Mouse (Mus musculus): ENCODE results near the gene Cmklr1. TPM values are rescaled to one million over a fixed set of nuclear protein-coding genes. Genes with fewer than 3 reads are reported as not detected.
A peak's percentile ranks its signal among the peaks of the same experiment; 100 is the strongest.

Cmklr1 gene
- 2.9 and 3.2 TPM in 2 replicates for polyA plus RNA-seq (2015; fragmentation: Nextera tagmentation; extraction: Ambion mirVana)

DNA sequence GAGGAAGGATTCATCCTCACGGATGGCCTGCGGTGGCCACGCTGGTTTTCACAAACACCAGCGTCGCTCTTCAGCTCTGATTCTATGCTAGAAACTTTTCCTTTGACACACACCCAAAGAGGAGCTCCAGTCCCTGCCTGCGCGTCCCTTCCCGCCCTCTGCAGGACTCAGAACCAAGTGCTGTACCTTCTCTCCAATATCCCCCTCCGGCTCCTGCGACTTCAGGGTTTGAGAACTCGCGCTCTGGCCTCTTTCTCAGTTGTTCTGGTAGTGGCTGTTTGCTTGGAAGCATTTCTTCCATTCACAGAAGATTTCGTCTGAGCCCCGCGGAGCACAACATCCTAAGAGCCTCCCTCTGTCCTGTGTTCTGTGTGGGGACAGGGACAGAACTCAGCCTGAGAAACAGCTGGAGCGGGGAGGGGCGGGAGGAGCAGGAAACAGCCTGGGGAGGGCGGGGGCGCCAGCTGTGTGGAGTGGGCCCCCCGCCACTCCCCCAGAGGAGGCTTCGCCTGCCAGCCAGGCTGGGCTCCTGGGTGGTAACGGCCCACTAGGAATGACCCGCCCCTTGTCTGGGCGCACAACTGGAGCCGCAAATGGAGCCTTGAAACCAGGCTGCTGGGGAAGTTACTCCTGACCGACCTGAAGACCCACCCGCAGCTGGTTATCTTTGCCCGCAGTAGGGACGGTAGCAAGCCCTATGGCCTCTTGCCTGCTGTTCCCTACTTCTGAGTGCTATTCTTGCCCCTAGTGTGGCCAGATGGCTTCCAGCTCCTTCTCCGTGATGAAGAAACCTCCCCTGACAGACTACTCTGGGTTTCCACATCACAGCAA is at the start of gene Cmklr1:
Gene Cmklr1 (minus strand): TSS at position 392 of the 831 bp plus-strand sequence.
- Histone ChIP-seq H3K36me3 (no peaks in the 10 kb centered on the region), H3K9me3 (replicated peaks) (no peaks in the 10 kb centered on the region), H3K27me3 (replicated peaks) (peaks cover 14% of the 10 kb centered on the region), H3K4me2 (peak within 1 kb of the TSS; percentile 41), H3K4me1 (peaks cover 14% of the 10 kb centered on the region), H3K27ac (replicated peaks) (no peak within 1 kb of the TSS), H3K4me3 (replicated peaks) (peak within 1 kb of the TSS; percentile 19), H3K9ac (replicated peaks) (no peak within 1 kb of the TSS; the same call in 1 of the 2 replicates)
- ATAC-seq (ENCODE audit: low FRiP score) = no peak
- 10% methylated on average over 30 of the region's 30 CpGs for WGBS

DNA sequence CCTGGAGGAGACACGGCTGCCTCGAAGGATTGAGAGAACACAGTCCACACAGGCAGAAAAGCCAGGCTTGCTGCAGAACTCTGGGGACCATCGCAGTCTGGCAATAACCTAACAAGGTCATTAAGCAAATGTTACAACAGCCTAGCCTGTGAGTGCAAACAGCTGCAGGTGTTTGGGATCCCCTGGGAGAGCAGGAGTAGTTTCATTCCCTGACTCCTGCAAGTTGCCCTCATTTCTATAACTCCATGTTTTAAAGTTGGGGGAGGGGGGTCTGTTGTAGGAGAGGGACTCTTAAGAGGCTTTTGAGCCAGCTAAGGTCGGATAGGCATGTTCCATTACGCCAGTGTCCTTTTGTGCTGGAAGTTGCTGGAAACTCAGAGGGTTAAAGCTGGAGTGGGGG is 44.2 kb upstream of the Cmklr1 start:
- Histone ChIP-seq H3K4me2 (peak overlapping the region; percentile 9; the same call in 1 of the 2 replicates), H3K9me3 (replicated peaks) (no peaks in the 10 kb centered on the region), H3K4me1 (peaks cover 29% of the 10 kb centered on the region), H3K4me3 (replicated peaks) (no peak overlapping the region), H3K27me3 (replicated peaks) (no peaks in the 10 kb centered on the region), H3K9ac (replicated peaks) (0 out of 2 replicates have a peak overlapping the region, but pooled peaks have one; percentile 7), H3K36me3 (no peaks in the 10 kb centered on the region), H3K27ac (replicated peaks) (peak overlapping the region; percentile 58)
- 9% methylated on average over 5 of the region's 5 CpGs for WGBS
- ATAC-seq (ENCODE audit: low FRiP score) = no peak

DNA sequence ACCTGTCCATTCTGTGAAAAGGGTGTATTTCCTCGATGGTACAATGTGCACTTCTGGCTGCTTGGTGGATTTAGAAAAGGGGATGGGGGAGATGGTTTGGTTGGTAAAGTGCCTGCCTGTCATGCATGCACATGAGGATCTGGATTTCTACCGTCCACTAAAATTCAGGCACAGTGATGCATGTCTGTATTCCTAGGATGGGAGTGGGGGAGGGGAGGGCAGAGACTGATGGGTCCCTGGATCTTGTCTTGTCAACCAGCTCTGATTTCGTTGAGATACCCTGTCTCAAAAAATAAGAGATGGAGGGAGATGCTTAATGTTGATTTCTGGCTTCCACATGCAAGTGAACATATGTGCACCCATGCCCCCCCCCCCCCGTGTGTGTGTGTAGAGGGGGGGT is 43.8 kb upstream of the Cmklr1 start:
- peak overlapping the region; percentile 58; the same call in 1 of the 2 replicates for H3K27ac ChIP-seq (replicated peaks)
- H3K4me2 ChIP-seq = no peak overlapping the region
- H3K9ac ChIP-seq (replicated peaks) = 0 out of 2 replicates have a peak overlapping the region, but pooled peaks have one; percentile 7
- no peaks in the 10 kb centered on the region for H3K36me3 ChIP-seq
- no peak for ATAC-seq (ENCODE audit: low FRiP score)
- H3K27me3 ChIP-seq (replicated peaks) = no peaks in the 10 kb centered on the region
- peaks cover 34% of the 10 kb centered on the region for H3K4me1 ChIP-seq
- H3K9me3 ChIP-seq (replicated peaks) = no peaks in the 10 kb centered on the region
- H3K4me3 ChIP-seq (replicated peaks) = no peak overlapping the region
- WGBS = 47% methylated on average over 4 of the region's 4 CpGs

DNA sequence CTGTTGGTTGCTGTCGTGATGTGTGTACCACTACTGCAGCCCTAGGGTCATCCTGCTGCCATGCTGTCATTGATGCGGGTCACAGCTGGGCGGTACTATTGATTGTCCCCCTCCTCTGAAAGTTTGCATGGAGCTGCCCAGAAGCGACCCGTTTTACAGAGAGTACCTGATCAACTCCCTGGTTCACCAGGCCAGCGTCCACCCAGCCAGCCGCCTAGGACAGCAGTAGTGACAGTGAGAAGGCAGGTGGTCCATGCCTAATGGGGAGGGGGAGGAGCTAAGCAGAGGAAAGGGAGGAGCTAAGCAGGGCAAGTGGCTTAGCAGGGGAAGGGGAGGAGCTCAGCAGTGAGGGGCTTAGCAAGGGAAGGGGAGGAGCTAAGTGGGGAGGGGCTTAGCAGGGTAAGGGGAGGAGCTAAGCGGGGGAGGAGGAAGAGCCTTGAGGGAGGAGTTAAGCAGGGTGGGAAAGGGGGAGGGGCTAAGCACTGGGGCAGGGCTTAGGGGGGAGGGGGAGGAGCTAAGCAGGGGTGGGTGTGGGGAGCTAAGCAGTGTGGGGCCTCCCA is 43.0 kb upstream of the Cmklr1 start:
- Histone ChIP-seq H3K27me3 (replicated peaks) (no peaks in the 10 kb centered on the region), H3K4me3 (replicated peaks) (no peak overlapping the region), H3K4me2 (no peak overlapping the region), H3K36me3 (no peaks in the 10 kb centered on the region), H3K9ac (replicated peaks) (no peak overlapping the region), H3K4me1 (peaks cover 39% of the 10 kb centered on the region), H3K27ac (replicated peaks) (no peak overlapping the region), H3K9me3 (replicated peaks) (no peaks in the 10 kb centered on the region)
- no peak for ATAC-seq (ENCODE audit: low FRiP score)
- WGBS = 89% methylated on average over 8 of the region's 8 CpGs

DNA sequence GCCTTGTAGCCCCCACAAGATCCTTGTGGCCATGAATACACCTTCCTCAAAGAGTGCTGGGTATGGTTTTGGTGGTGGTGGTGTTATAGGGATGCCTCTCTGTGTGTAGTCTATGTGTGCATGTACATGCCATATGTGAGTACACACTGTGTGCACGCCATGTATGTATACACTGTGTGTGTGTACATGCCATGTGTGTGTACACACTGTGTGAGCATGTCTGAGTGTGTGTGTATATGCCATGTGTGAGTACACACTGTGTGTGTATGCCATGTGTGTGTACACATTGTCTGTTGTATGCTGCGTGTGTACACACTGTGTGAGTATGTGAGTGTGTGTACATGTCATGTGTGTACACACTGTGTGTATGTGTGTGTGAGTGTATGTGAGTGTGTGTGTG is 40.6 kb upstream of the Cmklr1 start:
- no peak overlapping the region for H3K4me2 ChIP-seq
- H3K4me1 ChIP-seq = peaks cover 39% of the 10 kb centered on the region
- WGBS = 94% methylated on average over 2 of the region's 2 CpGs
- ATAC-seq (ENCODE audit: low FRiP score) = no peak
- H3K4me3 ChIP-seq (replicated peaks) = no peak overlapping the region
- no peaks in the 10 kb centered on the region for H3K36me3 ChIP-seq
- H3K27me3 ChIP-seq (replicated peaks) = no peaks in the 10 kb centered on the region
- no peak overlapping the region for H3K9ac ChIP-seq (replicated peaks)
- no peaks in the 10 kb centered on the region for H3K9me3 ChIP-seq (replicated peaks)
- H3K27ac ChIP-seq (replicated peaks) = peak overlapping the region; percentile 72

DNA sequence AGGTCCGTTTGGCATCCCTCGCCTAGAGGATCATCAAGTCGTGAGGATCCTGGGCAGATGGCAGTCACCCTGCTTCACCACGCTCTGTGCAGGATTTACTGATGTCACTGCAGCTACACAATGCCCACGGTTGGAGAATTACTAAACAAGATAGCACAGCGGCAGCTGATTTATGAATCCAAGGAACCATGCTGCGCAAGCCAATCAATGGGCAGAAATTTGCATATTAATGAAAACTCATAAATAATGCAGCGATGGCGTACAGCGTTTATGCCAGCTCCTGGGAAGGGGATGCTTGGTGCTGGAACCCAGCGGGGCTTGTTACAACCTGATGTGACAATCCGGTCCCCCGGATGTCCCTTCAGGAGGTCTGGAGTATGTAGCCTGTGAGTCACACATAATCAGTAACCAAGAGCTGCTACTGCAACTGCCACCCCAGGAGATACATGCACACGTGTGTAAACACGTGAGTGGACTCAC is 39.9 kb upstream of the Cmklr1 start:
- Histone ChIP-seq H3K9me3 (replicated peaks) (no peaks in the 10 kb centered on the region), H3K9ac (replicated peaks) (no peak overlapping the region; the same call in 1 of the 2 replicates), H3K4me2 (peak overlapping the region; percentile 31), H3K4me1 (peaks cover 33% of the 10 kb centered on the region), H3K27ac (replicated peaks) (peak overlapping the region; percentile 72), H3K4me3 (replicated peaks) (no peak overlapping the region), H3K27me3 (replicated peaks) (no peaks in the 10 kb centered on the region), H3K36me3 (no peaks in the 10 kb centered on the region)
- 11% methylated on average over 15 of the region's 15 CpGs for WGBS
- ATAC-seq (ENCODE audit: low FRiP score) = peak; percentile 72

DNA sequence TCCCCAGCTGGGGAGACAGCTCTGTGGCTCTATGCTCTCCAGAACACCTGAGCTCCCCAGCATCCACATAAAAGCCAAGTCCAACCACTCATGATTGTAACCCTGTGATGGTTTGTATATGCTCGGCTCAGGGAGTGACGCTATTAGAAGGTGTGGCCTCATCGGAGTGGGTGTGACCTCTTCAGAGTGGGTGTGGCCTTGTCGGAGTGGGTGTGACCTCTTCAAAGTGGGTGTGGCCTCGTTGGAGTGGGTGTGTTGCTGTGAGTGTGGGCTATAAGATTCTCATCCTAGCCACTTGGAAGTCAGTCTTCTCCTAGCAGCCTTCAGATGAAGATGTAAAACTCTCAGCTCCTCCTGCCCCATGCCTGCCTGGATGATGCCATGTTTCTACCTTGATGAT is 37.3 kb upstream of the Cmklr1 start:
- H3K27ac ChIP-seq (replicated peaks) = no peak overlapping the region
- no peak for ATAC-seq (ENCODE audit: low FRiP score)
- no peak overlapping the region for H3K4me3 ChIP-seq (replicated peaks)
- H3K4me2 ChIP-seq = no peak overlapping the region
- WGBS = 81% methylated on average over 5 of the region's 5 CpGs
- H3K9ac ChIP-seq (replicated peaks) = no peak overlapping the region
- no peaks in the 10 kb centered on the region for H3K9me3 ChIP-seq (replicated peaks)
- no peaks in the 10 kb centered on the region for H3K36me3 ChIP-seq
- no peaks in the 10 kb centered on the region for H3K27me3 ChIP-seq (replicated peaks)
- H3K4me1 ChIP-seq = peaks cover 31% of the 10 kb centered on the region

DNA sequence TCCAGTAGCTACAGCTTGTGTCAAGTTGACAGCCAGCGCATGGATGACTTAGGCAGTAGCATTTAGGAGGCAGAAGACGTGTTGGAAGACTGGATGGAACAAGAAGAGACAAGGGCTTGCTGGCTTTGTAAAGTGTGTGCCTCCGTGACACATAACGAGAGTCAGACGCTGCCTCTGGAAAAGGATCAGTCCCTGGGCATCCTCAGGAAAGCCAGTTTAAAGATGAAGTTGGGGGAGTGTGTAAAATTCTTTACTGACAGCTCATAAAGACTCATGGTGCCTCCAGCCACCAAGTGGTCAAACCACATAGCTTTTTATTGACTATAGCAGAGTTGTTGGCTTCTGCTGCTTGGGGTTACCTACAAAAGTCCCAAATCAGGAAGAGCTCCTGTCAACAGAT is 35.2 kb upstream of the Cmklr1 start:
- H3K4me2 ChIP-seq = no peak overlapping the region
- H3K36me3 ChIP-seq = no peaks in the 10 kb centered on the region
- no peak overlapping the region for H3K27ac ChIP-seq (replicated peaks)
- peaks cover 29% of the 10 kb centered on the region for H3K4me1 ChIP-seq
- no peak overlapping the region for H3K9ac ChIP-seq (replicated peaks)
- 88% methylated on average over 5 of the region's 5 CpGs for WGBS
- no peak overlapping the region for H3K4me3 ChIP-seq (replicated peaks)
- no peak for ATAC-seq (ENCODE audit: low FRiP score)
- H3K27me3 ChIP-seq (replicated peaks) = no peaks in the 10 kb centered on the region
- no peaks in the 10 kb centered on the region for H3K9me3 ChIP-seq (replicated peaks)

DNA sequence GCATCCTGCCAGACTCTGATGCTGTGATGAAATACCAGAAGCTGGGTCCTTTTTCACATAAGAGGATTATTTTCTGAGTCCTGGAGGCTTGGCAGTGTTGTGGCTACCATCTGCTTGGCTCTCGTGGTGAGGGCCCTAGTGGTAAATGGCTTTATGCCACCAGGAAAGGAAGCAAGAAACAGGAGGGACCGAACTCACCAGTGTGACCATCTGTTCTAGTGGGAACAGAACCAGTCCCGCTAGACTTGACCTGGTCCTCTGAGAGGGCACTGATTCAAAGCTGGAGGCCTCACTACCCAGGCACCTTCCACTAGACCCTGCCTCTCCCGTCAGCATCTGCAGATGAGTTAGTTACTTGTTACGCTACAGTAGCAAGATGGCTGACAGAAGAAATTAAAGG is 33.0 kb upstream of the Cmklr1 start:
- Histone ChIP-seq H3K4me1 (peaks cover 12% of the 10 kb centered on the region; the same call in 1 of the 2 replicates), H3K36me3 (no peaks in the 10 kb centered on the region), H3K4me2 (no peak overlapping the region), H3K9me3 (replicated peaks) (no peaks in the 10 kb centered on the region), H3K4me3 (replicated peaks) (no peak overlapping the region), H3K27ac (replicated peaks) (no peak overlapping the region), H3K9ac (replicated peaks) (no peak overlapping the region), H3K27me3 (replicated peaks) (no peaks in the 10 kb centered on the region)
- 69% methylated on average over 5 of the region's 5 CpGs for WGBS
- ATAC-seq (ENCODE audit: low FRiP score) = no peak

DNA sequence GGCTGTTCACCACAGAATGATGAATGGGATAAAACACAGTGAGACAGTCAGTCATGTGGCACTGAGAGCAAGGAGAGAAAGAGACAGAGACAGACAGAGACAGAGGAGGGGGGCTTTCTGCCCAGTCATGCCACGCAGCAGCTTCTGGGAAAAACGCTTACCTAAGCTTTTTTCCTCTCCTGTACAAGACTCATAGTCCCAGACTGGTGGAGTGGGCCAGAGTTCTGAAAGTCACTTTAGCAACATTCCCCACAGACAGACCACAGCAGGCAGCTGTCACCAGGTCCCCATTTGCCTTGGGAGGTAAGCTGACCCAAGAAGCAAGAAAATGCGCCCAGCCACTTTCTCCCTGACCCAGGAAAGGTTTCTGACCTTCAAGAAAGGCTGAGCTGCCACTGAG is 32.2 kb upstream of the Cmklr1 start:
- H3K4me3 ChIP-seq (replicated peaks) = no peak overlapping the region
- H3K27me3 ChIP-seq (replicated peaks) = no peaks in the 10 kb centered on the region
- H3K27ac ChIP-seq (replicated peaks) = no peak overlapping the region
- 83% methylated on average over 3 of the region's 3 CpGs for WGBS
- ATAC-seq (ENCODE audit: low FRiP score) = no peak
- no peaks in the 10 kb centered on the region for H3K36me3 ChIP-seq
- peaks cover 12% of the 10 kb centered on the region; the same call in 1 of the 2 replicates for H3K4me1 ChIP-seq
- no peak overlapping the region for H3K4me2 ChIP-seq
- H3K9me3 ChIP-seq (replicated peaks) = no peaks in the 10 kb centered on the region
- H3K9ac ChIP-seq (replicated peaks) = no peak overlapping the region

DNA sequence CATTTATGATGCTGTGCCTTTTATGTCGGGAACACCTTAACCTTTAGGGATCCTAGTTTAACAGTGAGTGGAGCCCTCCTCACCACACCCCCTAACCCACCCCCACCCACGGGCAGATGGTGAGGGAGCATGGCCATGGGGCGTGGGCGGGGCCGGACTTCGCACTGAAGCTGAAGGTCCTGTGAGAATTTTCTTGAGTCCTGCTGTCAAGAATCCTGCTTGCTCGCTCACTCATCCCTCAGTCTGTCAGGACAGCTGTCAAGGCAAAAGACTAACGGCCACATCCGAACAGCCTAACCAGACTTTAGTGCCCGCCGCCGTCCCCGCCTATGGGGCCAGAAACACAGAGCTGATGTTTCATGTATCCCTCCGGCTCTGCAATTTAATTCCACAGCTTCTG is 31.0 kb upstream of the Cmklr1 start:
- no peak for ATAC-seq (ENCODE audit: low FRiP score)

DNA sequence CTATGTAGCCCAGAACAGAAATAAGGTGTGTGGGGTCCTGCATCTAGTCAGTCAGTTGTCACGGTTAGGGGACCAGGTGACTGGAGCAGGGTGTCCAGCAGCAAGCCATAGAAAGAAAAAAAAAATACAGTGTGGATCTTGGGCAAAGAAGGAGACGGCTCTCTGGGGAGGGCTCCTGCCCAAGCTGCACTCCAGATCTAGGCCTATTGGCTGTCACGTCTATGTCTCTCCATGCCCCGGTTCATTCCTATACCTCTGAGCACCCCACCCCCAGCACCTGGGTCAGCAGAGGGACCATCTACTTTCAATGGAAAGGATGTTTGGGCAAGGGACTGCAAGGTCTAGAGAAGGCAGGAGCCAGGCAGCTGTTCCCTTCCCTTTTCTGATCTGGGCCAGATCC is 29.3 kb upstream of the Cmklr1 start:
- H3K27me3 ChIP-seq (replicated peaks) = no peaks in the 10 kb centered on the region
- H3K4me3 ChIP-seq (replicated peaks) = no peak overlapping the region
- H3K36me3 ChIP-seq = no peaks in the 10 kb centered on the region
- WGBS = 96% methylated on average over 4 of the region's 4 CpGs
- no peak overlapping the region for H3K27ac ChIP-seq (replicated peaks)
- ATAC-seq (ENCODE audit: low FRiP score) = no peak
- peaks cover 11% of the 10 kb centered on the region; the same call in 1 of the 2 replicates for H3K4me1 ChIP-seq
- no peak overlapping the region for H3K9ac ChIP-seq (replicated peaks)
- no peak overlapping the region for H3K4me2 ChIP-seq
- no peaks in the 10 kb centered on the region for H3K9me3 ChIP-seq (replicated peaks)

More for the DNA sequence above, 31.0 kb upstream of the Cmklr1 start:
- no peak overlapping the region for H3K4me3 ChIP-seq (replicated peaks)
- no peak overlapping the region for H3K27ac ChIP-seq (replicated peaks)
- no peaks in the 10 kb centered on the region for H3K27me3 ChIP-seq (replicated peaks)
- no peak overlapping the region for H3K9ac ChIP-seq (replicated peaks)
- no peak overlapping the region for H3K4me2 ChIP-seq
- no peaks in the 10 kb centered on the region for H3K9me3 ChIP-seq (replicated peaks)
- 57% methylated on average over 14 of the region's 14 CpGs for WGBS
- no peaks in the 10 kb centered on the region for H3K36me3 ChIP-seq
- H3K4me1 ChIP-seq = peaks cover 12% of the 10 kb centered on the region; the same call in 1 of the 2 replicates

Data from neural tube, embryonic 15.5 days (tissue).